Mouse (Mus musculus): Measurements from ENCODE around the gene Wdr81. TPM values are rescaled to one million over a fixed set of nuclear protein-coding genes. Genes with fewer than 3 reads are reported as not detected.

Gene Wdr81
- total and polyA plus RNA-seq, 2 experiments from 2014 or later = 4.5 to 29.7 TPM

- Histone ChIP-seq H3K36me3 (ENCODE audit: insufficient read depth, low read length) (peaks cover 34% of the 10 kb centered on the region), H3K9ac (replicated peaks; ENCODE audit: low read length, poor library complexity, severe bottlenecking) (no peak overlapping the region), H3K27me3 (ENCODE audit: insufficient read depth, low read length) (no peaks in the 10 kb centered on the region), H3K4me2 (ENCODE audit: low read depth, low read length, poor library complexity, severe bottlenecking) (no peak overlapping the region), H3K4me3 (ENCODE audit: low read depth, low read length) (no peak overlapping the region), H3K9me3 (ENCODE audit: low read length) (no peaks in the 10 kb centered on the region), H3K27ac (ENCODE audit: low read depth, low read length) (no peak overlapping the region), H3K4me1 (ENCODE audit: insufficient read depth, low read length) (peaks cover 8% of the 10 kb centered on the region; the same call in 1 of the 2 replicates)
- DNase-seq (ENCODE audit: low spot score) (no peak), ATAC-seq (ENCODE audit: low FRiP score) (no peak)
- no peak for TF ChIP-seq CTCF (IDR thresholded peaks at IDR 0.05)
- 87% methylated on average over 7 of the region's 7 CpGs for WGBS
These were observed 4.8 kb downstream of the Wdr81 start for GRCm38 (mm10) chr11:75449695-75450094.

- no peak for TF ChIP-seq CTCF (IDR thresholded peaks at IDR 0.05)
- 81% methylated on average over 3 of the region's 3 CpGs for WGBS
- no peak for ATAC-seq (ENCODE audit: low FRiP score)
- no peaks in the 10 kb centered on the region for H3K27me3 ChIP-seq (ENCODE audit: insufficient read depth, low read length)
- no peak for DNase-seq (ENCODE audit: low spot score)
- no peak overlapping the region for H3K9ac ChIP-seq (replicated peaks; ENCODE audit: low read length, poor library complexity, severe bottlenecking)
- no peak overlapping the region for H3K4me2 ChIP-seq (ENCODE audit: low read depth, low read length, poor library complexity, severe bottlenecking)
- H3K36me3 ChIP-seq (ENCODE audit: insufficient read depth, low read length) = peaks cover 44% of the 10 kb centered on the region
- no peak overlapping the region for H3K27ac ChIP-seq (ENCODE audit: low read depth, low read length)
- H3K9me3 ChIP-seq (ENCODE audit: low read length) = no peaks in the 10 kb centered on the region
- no peak overlapping the region for H3K4me3 ChIP-seq (ENCODE audit: low read depth, low read length)
- peaks cover 3% of the 10 kb centered on the region; the same call in 1 of the 2 replicates for H3K4me1 ChIP-seq (ENCODE audit: insufficient read depth, low read length)
These were observed 5.9 kb downstream of the Wdr81 start for GRCm38 (mm10) chr11:75448575-75448974.

GRCm38 (mm10) chr11:75443711-75444110 lies 10.8 kb downstream of the Wdr81 start:
- Histone ChIP-seq H3K9ac (replicated peaks; ENCODE audit: low read length, poor library complexity, severe bottlenecking) (0 out of 2 replicates have a peak overlapping the region, but pooled peaks have one; percentile 19), H3K36me3 (ENCODE audit: insufficient read depth, low read length) (peaks cover 53% of the 10 kb centered on the region), H3K27ac (ENCODE audit: low read depth, low read length) (no peak overlapping the region), H3K9me3 (ENCODE audit: low read length) (no peaks in the 10 kb centered on the region), H3K27me3 (ENCODE audit: insufficient read depth, low read length) (no peaks in the 10 kb centered on the region), H3K4me2 (ENCODE audit: low read depth, low read length, poor library complexity, severe bottlenecking) (no peak overlapping the region), H3K4me3 (ENCODE audit: low read depth, low read length) (no peak overlapping the region), H3K4me1 (ENCODE audit: insufficient read depth, low read length) (no peaks in the 10 kb centered on the region)
- ATAC-seq (ENCODE audit: low FRiP score) (no peak), DNase-seq (ENCODE audit: low spot score) (no peak)
- 57% methylated on average over 8 of the region's 8 CpGs for WGBS
- no peak for TF ChIP-seq CTCF (IDR thresholded peaks at IDR 0.05)

GRCm38 (mm10) chr11:75441601-75442000 lies 12.9 kb downstream of the Wdr81 start:
- H3K27ac ChIP-seq (ENCODE audit: low read depth, low read length) = no peak overlapping the region
- no peak for TF ChIP-seq CTCF (IDR thresholded peaks at IDR 0.05)
- no peak for DNase-seq (ENCODE audit: low spot score)
- no peaks in the 10 kb centered on the region for H3K9me3 ChIP-seq (ENCODE audit: low read length)
- no peak overlapping the region for H3K9ac ChIP-seq (replicated peaks; ENCODE audit: low read length, poor library complexity, severe bottlenecking)
- no peak overlapping the region for H3K4me2 ChIP-seq (ENCODE audit: low read depth, low read length, poor library complexity, severe bottlenecking)
- WGBS = 51% methylated on average over 16 of the region's 16 CpGs
- ATAC-seq (ENCODE audit: low FRiP score) = no peak
- H3K4me3 ChIP-seq (ENCODE audit: low read depth, low read length) = no peak overlapping the region
- no peaks in the 10 kb centered on the region for H3K4me1 ChIP-seq (ENCODE audit: insufficient read depth, low read length)
- H3K27me3 ChIP-seq (ENCODE audit: insufficient read depth, low read length) = no peaks in the 10 kb centered on the region
- peaks cover 35% of the 10 kb centered on the region for H3K36me3 ChIP-seq (ENCODE audit: insufficient read depth, low read length)

GRCm38 (mm10) chr11:75441034-75441433 lies 13.5 kb downstream of the Wdr81 start:
- Histone ChIP-seq H3K4me1 (ENCODE audit: insufficient read depth, low read length) (no peaks in the 10 kb centered on the region), H3K4me3 (ENCODE audit: low read depth, low read length) (no peak overlapping the region), H3K27me3 (ENCODE audit: insufficient read depth, low read length) (no peaks in the 10 kb centered on the region), H3K9ac (replicated peaks; ENCODE audit: low read length, poor library complexity, severe bottlenecking) (no peak overlapping the region), H3K4me2 (ENCODE audit: low read depth, low read length, poor library complexity, severe bottlenecking) (no peak overlapping the region), H3K9me3 (ENCODE audit: low read length) (no peaks in the 10 kb centered on the region), H3K27ac (ENCODE audit: low read depth, low read length) (no peak overlapping the region), H3K36me3 (ENCODE audit: insufficient read depth, low read length) (peaks cover 35% of the 10 kb centered on the region)
- no peak for DNase-seq (ENCODE audit: low spot score)
- 86% methylated on average over 7 of the region's 7 CpGs for WGBS
- no peak for TF ChIP-seq CTCF (IDR thresholded peaks at IDR 0.05)
- ATAC-seq (ENCODE audit: low FRiP score) = no peak

GRCm38 (mm10) chr11:75439951-75440350 lies 14.6 kb downstream of the Wdr81 start:
- WGBS = 95% methylated on average over 3 of the region's 3 CpGs
- Histone ChIP-seq H3K4me2 (ENCODE audit: low read depth, low read length, poor library complexity, severe bottlenecking) (no peak overlapping the region), H3K27ac (ENCODE audit: low read depth, low read length) (no peak overlapping the region), H3K4me3 (ENCODE audit: low read depth, low read length) (no peak overlapping the region), H3K27me3 (ENCODE audit: insufficient read depth, low read length) (no peaks in the 10 kb centered on the region), H3K9ac (replicated peaks; ENCODE audit: low read length, poor library complexity, severe bottlenecking) (no peak overlapping the region), H3K36me3 (ENCODE audit: insufficient read depth, low read length) (peaks cover 30% of the 10 kb centered on the region), H3K9me3 (ENCODE audit: low read length) (no peaks in the 10 kb centered on the region), H3K4me1 (ENCODE audit: insufficient read depth, low read length) (no peaks in the 10 kb centered on the region)
- DNase-seq (ENCODE audit: low spot score) = no peak
- TF ChIP-seq CTCF (IDR thresholded peaks at IDR 0.05) = no peak
- ATAC-seq (ENCODE audit: low FRiP score) = no peak
